Mouse (Mus musculus) forebrain, embryonic 16.5 days (tissue): ENCODE measurements at regions not wholly inside any gene's neighbourhood (a gene's known extent, or its start where the extent isn't known, plus 50 kb on each side); places are given as distances from the start of the nearest gene placed in this dataset.

ENCODE experiments used
- ATAC-seq: fragments of 200-750 bp; cut with Nextera tagmentation; 2 replicates; pipeline ENCODE4 v1.8.0; 2017; ENCODE audit warnings: mild to moderate bottlenecking, moderate library complexity
- H3K27ac ChIP-seq: fragments of 300-500 bp; sonication (generic); 2 replicates; pipeline ENCODE4 v1.5.1; 2014; ENCODE audit warnings: low read length, control low read depth
- H3K27me3 ChIP-seq: fragments of 300-500 bp; sonication (generic); replicated peaks from 2 replicates; pipeline ENCODE4 v1.6.1; 2014; ENCODE audit warnings: low read length; ENCODE audit not compliant: control insufficient read depth, insufficient read depth
- H3K36me3 ChIP-seq: fragments of 300-500 bp; sonication (generic); 2 replicates; pipeline ENCODE4 v1.6.1; 2014; ENCODE audit not compliant: control insufficient read depth, insufficient read depth
- H3K4me1 ChIP-seq: fragments of 300-500 bp; sonication (generic); replicated peaks from 2 replicates; pipeline ENCODE4 v1.6.1; 2014; ENCODE audit warnings: low read length; ENCODE audit not compliant: control insufficient read depth, insufficient read depth
- H3K4me2 ChIP-seq: fragments of 300-500 bp; sonication (generic); 2 replicates; pipeline ENCODE4 v1.6.1; 2014; ENCODE audit warnings: mild to moderate bottlenecking, low read length, control low read depth
- H3K4me3 ChIP-seq: fragments of 300-500 bp; sonication (generic); replicated peaks from 2 replicates; pipeline ENCODE4 v1.5.1; 2014; ENCODE audit warnings: mild to moderate bottlenecking, low read length, control low read depth
- H3K9ac ChIP-seq: fragments of 300-500 bp; sonication (generic); replicated peaks from 2 replicates; pipeline ENCODE4 v1.6.1; 2014; ENCODE audit warnings: low read depth, low read length, control low read depth
- H3K9me3 ChIP-seq: fragments of 300-500 bp; sonication (generic); 2 replicates; pipeline ENCODE4 v1.6.1; 2016; ENCODE audit warnings: low read length; ENCODE audit not compliant: control insufficient read depth
- WGBS: fragments of 180-500 bp; shearing (Covaris S2); extraction: QIAGEN DNeasy Blood & Tissue Kit; methylation state at CpG from one replicate; pipeline ENCODE4 v1.1.7; 2014; 5-methylcytosine and 5-hydroxymethylcytosine counted together

DNA sequence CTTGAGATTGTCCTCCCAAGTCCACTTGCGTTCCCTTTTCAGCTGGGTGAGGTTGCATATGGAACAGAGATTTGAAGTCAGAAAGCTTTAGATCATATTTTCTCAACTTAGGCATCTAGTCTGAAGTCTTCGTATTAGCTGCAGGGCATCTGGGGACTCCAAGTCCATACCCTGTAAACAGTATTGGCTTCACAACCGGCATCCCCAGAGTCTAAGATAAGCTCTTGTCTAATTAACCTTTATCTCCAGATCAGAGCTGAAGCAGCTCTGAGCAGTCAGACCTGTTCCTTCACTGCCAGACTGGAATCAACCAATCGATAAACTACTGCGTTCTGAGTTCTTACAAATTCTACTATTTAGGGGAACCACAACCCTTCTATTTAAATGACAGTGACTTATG, 422.6 kb upstream of the Gulo start:
- Histone ChIP-seq H3K4me1 (no peaks in the 10 kb centered on the region), H3K4me3 (no peak overlapping the region), H3K36me3 (no peaks in the 10 kb centered on the region), H3K9me3 (no peaks in the 10 kb centered on the region), H3K27ac (no peak overlapping the region), H3K4me2 (no peak overlapping the region), H3K27me3 (no peaks in the 10 kb centered on the region), H3K9ac (no peak overlapping the region)
- 97% methylated on average over 5 of the region's 5 CpGs for WGBS
- ATAC-seq, result no peak

- no peaks in the 10 kb centered on the region for H3K9me3 ChIP-seq
- H3K9ac ChIP-seq, result no peak overlapping the region
- ATAC-seq, result peak; percentile 77
- no peaks in the 10 kb centered on the region for H3K27me3 ChIP-seq
- 2% methylated on average over 5 of the region's 5 CpGs for WGBS
- no peak overlapping the region for H3K27ac ChIP-seq
- no peak overlapping the region for H3K4me3 ChIP-seq
- no peaks in the 10 kb centered on the region for H3K36me3 ChIP-seq
- peak overlapping the region; percentile 25; the same call in 1 of the 2 replicates for H3K4me2 ChIP-seq
- H3K4me1 ChIP-seq, result peaks cover 7% of the 10 kb centered on the region; the same call in 1 of the 2 replicates
Measured at GRCm38 (mm10) chr14:66424141-66424540, 415.1 kb upstream of the Gulo start.
